Mouse (Mus musculus) megakaryocyte-erythroid progenitor cell, adult 5-6 weeks (primary cell): Measurements from ENCODE around the gene Cwc22. TPM values are rescaled to one million over a fixed set of nuclear protein-coding genes. Genes with fewer than 3 reads are reported as not detected.

ENCODE experiments used
- ATAC-seq: replicated peaks from 2 replicates; pipeline ENCODE4 v1.8.0; 2016; ENCODE audit warnings: mild to moderate bottlenecking, inconsistent platforms; ENCODE audit not compliant: severe bottlenecking, poor library complexity, low FRiP score, low TSS enrichment
- total RNA-seq, 2 experiments: library from RNA; stranded (forward) in 1 of 2; stranded (reverse) in 1 of 2; fragments of 200-1000, 215-1000 nt in 1 of 2; fragments of >200 nt in 1 of 2; fragmentation: Nextera tagmentation in 1 of 2; gene quantifications; 2 replicates each; pipeline ENCODE4 v1.2.3; 2014 to 2017

Cwc22 gene
- total RNA-seq, 2 experiments from 2014 or later, result 59.3 to 163 TPM

DNA sequence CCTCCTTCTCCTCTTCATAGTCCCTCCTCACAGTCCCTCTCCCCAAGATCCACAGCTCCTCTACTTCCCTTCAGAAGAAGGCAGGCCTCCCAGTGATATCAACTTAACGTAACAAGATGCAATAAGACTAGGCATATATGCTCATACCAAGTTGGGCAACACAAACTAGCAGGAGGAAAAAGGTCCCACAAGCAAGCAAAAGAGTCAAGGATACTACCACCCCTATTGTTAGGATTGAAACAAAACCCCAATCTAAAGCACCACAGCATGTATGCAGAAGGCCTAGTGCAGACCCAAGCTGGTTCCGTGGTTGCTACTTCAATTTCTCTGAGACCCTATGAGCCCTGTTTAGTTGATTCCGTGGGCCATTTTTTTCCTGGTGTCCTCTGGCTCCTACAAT is 61.7 kb downstream of the Cwc22 start:
- no peak for ATAC-seq

DNA sequence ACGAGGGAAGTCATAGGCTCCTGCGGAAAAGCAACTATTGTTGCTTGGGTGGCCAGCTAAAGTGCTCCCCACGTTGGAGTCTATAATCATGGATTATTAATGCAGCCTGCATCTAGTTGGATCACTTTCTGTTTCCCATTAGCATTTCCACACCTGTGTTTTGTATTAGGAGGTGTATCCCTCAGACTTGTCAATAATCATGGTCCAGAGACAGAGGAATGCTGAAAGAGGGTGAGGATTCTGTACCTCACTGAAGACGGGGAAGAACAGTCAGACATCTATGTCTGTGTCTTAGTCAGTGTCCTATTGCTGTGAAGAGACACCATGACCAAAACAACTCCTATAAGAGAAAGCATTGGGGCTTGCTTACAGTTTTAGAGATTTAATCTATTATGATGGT is 63.2 kb downstream of the Cwc22 start:
- no peak for ATAC-seq

- ATAC-seq, result no peak
Measured at GRCm38 (mm10) chr2:77881301-77882199, 64.6 kb downstream of the Cwc22 start.

DNA sequence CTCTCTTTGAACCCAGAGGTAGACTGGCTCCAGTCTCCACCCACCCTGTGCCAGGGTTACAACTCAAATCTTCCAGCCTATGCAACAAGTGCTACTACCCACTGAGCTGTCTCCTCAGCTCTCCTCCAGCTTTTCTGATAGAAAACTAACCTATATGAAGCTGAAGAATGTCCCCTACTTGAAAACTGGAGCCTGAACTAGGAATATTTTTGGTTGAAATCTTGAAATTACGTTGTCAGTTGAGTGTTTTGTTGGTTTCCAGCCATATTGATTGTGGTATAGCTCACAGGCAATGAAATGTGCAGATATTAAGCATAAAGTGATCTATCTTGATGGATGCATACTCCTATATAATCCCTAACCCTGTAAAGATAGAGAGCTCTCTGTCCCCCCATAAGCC is 65.8 kb downstream of the Cwc22 start:
- no peak for ATAC-seq

GRCm38 (mm10) chr2:77879736-77880135 is 66.4 kb downstream of the Cwc22 start:
- ATAC-seq, result no peak

DNA sequence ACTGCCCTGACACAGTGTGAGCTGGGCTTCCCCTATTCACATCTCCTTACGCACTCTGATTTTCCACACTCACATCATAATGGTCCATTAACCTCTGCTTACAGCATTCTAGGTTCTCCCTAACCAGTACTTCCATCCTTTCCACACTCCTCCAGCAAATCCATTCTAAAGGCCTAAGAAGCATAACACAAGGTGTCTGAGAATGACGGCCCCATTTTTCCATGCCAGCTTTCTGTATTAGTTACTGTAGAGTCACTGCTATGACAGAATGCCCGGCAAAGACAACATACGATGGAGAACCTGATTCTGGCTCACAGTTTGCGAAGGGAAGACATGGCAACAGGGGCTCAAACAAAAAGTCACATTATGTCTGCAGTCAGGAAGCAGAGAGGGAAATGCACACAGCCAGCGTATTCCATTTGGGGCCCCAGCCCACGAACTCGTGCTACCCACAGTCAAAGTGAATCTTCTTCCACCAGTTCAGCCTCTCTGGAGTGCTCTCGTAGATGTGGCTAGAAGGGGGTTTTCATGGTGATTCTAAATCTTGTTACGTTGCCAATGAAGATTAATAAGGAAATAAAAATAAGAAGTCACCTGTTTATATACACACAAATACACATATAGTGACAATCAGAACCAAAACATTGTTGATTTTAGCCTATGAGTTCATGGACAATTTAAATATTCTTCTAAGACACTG is 68.9 kb downstream of the Cwc22 start:
- ATAC-seq, result no peak

DNA sequence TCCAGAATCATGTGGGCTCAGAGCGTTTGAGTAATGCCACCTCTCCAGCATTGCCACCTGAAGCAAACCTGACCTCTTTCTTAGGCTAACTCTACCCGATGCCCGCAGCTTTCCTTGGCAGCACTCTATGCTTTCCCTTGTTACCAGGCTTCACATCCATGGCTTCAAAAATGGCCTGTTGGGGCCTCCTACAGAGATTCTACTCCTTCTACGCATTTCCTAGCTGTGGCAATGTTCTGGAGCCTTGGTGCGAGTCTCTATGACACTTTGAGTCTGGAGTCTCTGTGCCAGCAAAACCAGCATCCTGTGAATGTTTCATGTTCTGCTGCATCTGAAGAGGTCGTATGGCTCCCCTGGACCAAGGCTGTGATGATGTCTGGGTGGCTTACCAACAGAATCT is 69.8 kb downstream of the Cwc22 start:
- ATAC-seq, result no peak

DNA sequence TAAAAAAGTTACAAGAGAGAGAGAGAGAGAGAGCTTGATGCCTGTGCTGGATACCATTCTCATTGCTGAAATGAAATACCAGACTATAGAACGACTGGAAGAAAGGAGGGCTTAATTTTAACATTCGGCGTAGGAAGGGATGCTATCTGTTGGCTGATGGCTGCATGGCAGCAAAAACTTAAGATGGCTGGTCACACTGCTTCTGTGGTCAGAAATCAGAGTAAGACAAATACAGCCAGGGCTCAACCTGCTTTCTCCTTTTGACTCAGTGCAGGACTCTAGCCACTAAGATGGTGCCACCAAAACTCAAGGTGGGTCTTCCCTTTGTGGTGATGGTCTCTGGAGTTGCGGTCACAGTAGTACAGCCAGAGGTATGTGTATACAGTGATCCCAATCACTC is 70.7 kb downstream of the Cwc22 start:
- no peak for ATAC-seq

GRCm38 (mm10) chr2:77874678-77875077 is 71.5 kb downstream of the Cwc22 start:
- no peak for ATAC-seq

DNA sequence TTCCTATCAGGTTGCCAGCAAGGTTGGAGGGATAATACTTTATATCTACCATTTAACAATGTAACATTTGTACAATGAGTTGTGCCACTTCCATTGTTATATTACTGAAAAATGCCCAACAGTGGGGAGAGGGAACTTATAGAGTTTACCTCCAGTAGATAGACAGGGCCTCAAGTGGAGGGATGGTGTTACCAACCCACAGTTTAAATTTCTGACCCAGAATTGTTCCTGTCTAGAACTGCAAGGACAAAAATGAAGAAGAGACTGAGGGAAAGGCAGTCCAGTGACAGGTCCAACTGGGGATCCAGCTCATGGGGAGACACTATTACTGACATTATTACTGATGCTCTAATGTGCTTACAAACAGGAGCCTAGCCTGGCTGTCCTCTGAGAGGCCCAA is 72.4 kb downstream of the Cwc22 start:
- ATAC-seq, result no peak

DNA sequence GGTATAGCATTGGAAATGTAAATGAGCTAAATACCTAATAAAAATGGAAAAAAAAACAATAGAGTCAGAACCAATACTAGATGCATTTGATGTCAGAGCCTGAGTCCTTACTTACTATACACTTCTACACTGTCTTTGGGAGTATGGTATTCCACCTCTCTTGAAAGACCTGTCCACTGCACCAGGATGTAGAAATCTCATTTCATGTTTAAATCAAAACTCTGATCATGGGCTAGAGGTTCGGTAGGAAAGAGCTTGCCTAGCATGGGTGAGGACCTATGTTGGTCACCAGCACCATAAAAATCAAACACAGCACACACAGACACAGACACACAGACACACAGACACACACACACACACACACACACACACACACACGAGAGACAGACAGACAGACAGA is 73.5 kb downstream of the Cwc22 start:
- no peak for ATAC-seq

DNA sequence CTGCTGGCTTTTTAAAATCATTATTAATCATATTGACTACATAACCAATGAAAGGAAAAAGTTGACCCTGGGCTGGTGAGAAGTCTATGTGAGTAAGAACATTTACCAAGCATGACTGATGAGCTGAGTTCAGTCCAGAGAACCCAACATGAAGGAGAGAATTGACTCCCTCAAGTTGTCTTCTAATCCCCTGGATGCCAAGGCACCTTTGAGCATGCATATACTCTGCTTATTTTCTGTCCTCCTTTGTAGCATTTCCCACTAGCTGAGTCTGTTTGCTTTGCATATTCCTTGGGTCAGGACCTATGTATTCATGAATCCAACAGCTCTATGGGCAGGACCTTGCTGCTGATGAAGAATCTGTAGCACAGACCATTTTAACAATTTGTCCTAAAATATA is 75.0 kb downstream of the Cwc22 start:
- ATAC-seq, result no peak

DNA sequence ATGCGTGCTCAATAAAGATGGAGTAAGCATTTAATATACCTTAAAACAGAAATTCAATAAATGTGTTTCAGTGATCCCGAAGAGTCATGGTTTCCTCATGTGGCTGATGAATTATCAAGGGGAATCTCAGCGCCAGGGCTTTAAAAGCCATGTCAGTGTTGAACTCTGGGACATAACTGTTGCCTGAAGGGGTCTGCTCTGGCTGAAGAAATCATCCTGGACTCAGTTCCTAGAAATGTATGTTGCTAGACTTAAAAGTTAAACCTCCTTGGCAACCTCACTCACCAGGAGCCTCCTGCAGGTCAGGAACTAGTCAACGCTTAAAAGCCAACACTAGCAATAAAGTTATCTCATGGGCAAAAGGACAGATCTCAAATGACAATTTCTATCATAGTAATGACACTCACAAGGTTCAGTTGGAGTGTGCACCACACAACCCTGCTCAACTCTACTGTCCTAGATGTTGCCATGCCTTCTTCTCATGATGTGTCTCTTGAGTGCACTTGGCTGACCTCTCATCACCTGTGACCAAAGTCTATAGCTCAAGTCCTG is 76.4 kb downstream of the Cwc22 start:
- no peak for ATAC-seq

DNA sequence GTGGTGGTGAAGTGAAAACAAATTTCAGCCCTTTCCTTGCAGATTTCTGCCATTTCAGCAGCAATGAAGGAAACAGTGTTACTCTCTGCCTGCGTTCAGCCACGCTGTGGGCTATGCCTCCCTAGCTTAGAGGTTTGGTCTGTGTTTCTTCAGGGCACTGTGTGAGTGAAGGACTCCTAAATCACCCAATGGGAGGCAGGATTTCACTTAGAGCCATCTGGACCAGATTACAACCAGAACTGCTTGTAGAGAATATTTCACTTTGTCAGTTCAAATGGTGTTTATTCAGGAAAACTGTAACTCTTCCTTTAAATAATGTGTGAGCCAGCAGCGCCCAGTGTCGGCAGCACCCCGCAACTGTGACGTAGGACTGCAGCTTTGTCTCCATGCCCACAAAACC is 82.2 kb downstream of the Cwc22 start:
- ATAC-seq, result no peak

- no peak for ATAC-seq
Measured at GRCm38 (mm10) chr2:77863522-77863921, 82.7 kb downstream of the Cwc22 start.

DNA sequence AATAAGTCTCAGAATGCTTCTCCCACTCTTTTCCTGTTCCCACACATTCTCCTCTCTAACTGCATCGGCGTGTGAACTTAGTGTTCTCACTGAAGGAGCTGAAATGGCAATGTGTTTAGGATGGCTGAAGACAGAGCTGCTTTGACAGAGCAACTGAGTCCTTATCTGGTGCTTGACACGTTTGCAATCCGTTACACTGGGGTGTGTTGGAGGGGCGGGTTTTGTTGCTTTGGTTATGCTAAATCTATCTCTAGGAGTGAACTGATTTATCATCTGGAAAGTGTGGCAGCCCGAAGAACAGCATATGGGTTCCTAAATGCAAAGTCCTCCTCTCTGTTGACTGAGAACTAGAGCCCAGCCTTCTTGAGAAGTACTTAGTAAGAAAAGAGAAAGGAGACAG is 104.7 kb downstream of the Cwc22 start:
- no peak for ATAC-seq

DNA sequence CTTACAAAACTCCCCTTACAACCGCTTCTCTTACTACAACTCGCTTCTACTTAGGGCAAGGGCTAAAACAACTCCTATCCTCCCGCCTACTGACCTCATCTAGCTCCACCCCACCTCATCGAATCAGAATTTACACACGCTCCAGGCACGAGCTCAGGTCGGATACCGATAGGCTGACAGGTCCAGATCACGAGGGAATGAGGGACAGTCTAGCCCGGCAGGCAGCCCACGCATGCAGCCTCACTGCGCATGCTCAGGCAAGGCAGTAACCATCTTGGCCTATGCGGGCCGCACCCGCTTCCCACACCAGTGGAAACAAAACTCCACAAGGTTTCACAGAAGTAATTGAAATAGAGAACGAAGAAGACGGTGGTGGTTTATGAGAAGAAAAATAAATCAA is 106.6 kb downstream of the Cwc22 start:
- no peak for ATAC-seq

DNA sequence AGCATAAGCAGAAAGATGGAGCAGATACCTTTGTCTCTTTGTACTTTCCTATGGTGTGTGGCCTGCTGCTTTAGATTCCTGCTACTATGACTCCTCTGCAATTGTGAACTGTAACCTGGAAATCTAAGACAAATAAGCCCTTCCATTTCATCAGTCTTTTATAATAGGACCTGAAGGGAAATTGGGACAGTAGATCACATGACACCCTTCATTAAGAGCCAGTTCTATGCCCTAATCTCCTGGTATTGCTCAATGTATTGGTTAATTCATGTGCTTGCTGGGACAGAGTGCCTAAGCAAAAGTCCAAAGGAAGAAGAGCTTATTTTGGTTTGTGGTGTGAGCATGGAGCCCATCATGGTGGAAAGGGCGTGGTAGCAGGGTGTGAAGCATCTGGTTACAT is 107.5 kb downstream of the Cwc22 start:
- no peak for ATAC-seq

DNA sequence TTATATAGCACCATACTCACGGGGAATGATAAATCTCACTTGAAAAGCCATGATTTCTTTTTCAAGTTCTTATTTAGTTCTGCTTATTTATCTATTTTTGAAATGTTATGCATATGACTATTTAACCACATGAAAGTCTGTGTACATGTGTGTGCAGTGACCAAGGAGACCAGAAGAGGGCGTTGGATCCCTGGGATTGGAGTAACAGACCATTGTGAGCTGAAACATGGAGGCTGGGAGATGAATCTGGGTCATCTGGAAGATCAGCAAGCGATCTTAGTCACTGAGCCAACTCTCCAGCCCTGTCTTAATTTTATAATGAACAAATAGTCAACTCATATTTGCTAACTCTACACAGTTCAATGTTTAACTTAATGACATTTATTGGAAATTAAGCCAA is 110.4 kb downstream of the Cwc22 start:
- no peak for ATAC-seq
